Mouse (Mus musculus) lung, embryonic 16.5 days (tissue): ENCODE results near the gene Serpinb9b. TPM values are rescaled to one million over a fixed set of nuclear protein-coding genes. Genes with fewer than 3 reads are reported as not detected.

Source experiments
- ATAC-seq: fragments of 200-750 bp; cut with Nextera tagmentation; 2 replicates; pipeline ENCODE4 v1.8.0; 2017; ENCODE audit warnings: low read depth, mild to moderate bottlenecking, moderate library complexity
- H3K27ac ChIP-seq: fragments of 300-500 bp; sonication (generic); 2 replicates; pipeline ENCODE4 v1.5.1; 2014; ENCODE audit warnings: mild to moderate bottlenecking, control low read depth, low read length
- H3K27me3 ChIP-seq: fragments of 300-500 bp; sonication (generic); 2 replicates; pipeline ENCODE4 v1.6.1; 2014; ENCODE audit warnings: low read depth, low read length, mixed read lengths; ENCODE audit not compliant: control insufficient read depth, insufficient read depth
- H3K36me3 ChIP-seq: fragments of 300-500 bp; sonication (generic); 2 replicates; pipeline ENCODE4 v1.6.1; 2014; ENCODE audit warnings: low read length; ENCODE audit not compliant: control insufficient read depth, insufficient read depth
- H3K4me1 ChIP-seq: fragments of 300-500 bp; sonication (generic); replicated peaks from 2 replicates; pipeline ENCODE4 v1.6.1; 2014; ENCODE audit warnings: low read length, mixed read lengths; ENCODE audit not compliant: control insufficient read depth, insufficient read depth
- H3K4me2 ChIP-seq: fragments of 300-500 bp; sonication (generic); 2 replicates; pipeline ENCODE4 v1.6.1; 2014; ENCODE audit warnings: low read depth, low read length, control low read depth
- H3K4me3 ChIP-seq: fragments of 300-500 bp; sonication (generic); 2 replicates; pipeline ENCODE4 v1.5.1; 2014; ENCODE audit warnings: mild to moderate bottlenecking, low read length, control low read depth
- H3K9ac ChIP-seq: fragments of 300-500 bp; sonication (generic); 2 replicates; pipeline ENCODE4 v1.6.1; 2014; ENCODE audit warnings: low read length, control low read depth
- H3K9me3 ChIP-seq: fragments of 300-500 bp; sonication (generic); 2 replicates; pipeline ENCODE4 v1.6.1; 2016; ENCODE audit warnings: low read length; ENCODE audit not compliant: control insufficient read depth
- WGBS: fragments of 180-500 bp; shearing (Covaris S2); extraction: QIAGEN DNeasy Blood & Tissue Kit; methylation state at CpG from one replicate; pipeline ENCODE4 v1.1.7; 2014; 5-methylcytosine and 5-hydroxymethylcytosine counted together
- polyA plus RNA-seq: library from polyadenylated mRNA; unstranded; fragments of >200 nt; fragmentation: Nextera tagmentation; extraction: Ambion mirVana; gene quantifications from 2 replicates; pipeline ENCODE4 v1.2.1, GENCODE M21; 2015

Serpinb9b gene
- polyA plus RNA-seq, 1 experiment from 2014 or later, result 0.21 TPM

- Histone ChIP-seq H3K9ac (peak overlapping the region; percentile 68), H3K4me1 (peaks cover 7% of the 10 kb centered on the region), H3K4me2 (peak overlapping the region; percentile 53), H3K27ac (peak overlapping the region; percentile 92), H3K4me3 (peak overlapping the region; percentile 43), H3K27me3 (no peaks in the 10 kb centered on the region), H3K36me3 (peaks cover 8% of the 10 kb centered on the region), H3K9me3 (no peaks in the 10 kb centered on the region)
- ATAC-seq, result peak; percentile 97
- WGBS, result 5% methylated on average over 12 of the region's 12 CpGs
These were observed 22.7 kb upstream of the Serpinb9b start for GRCm38 (mm10) chr13:33004414-33005105.

GRCm38 (mm10) chr13:33005501-33006075 lies 21.6 kb upstream of the Serpinb9b start:
- peak overlapping the region; percentile 53 for H3K4me2 ChIP-seq
- peak; percentile 21; the same call in 1 of the 2 replicates for ATAC-seq
- H3K27ac ChIP-seq, result 0 out of 2 replicates have a peak overlapping the region, but pooled peaks have one; percentile 41
- H3K4me1 ChIP-seq, result peaks cover 7% of the 10 kb centered on the region
- peak overlapping the region; percentile 26; the same call in 1 of the 2 replicates for H3K9ac ChIP-seq
- H3K4me3 ChIP-seq, result peak overlapping the region; percentile 43
- no peaks in the 10 kb centered on the region for H3K9me3 ChIP-seq
- H3K36me3 ChIP-seq, result peaks cover 8% of the 10 kb centered on the region
- WGBS, result 59% methylated on average over 2 of the region's 2 CpGs
- H3K27me3 ChIP-seq, result no peaks in the 10 kb centered on the region

- peaks cover 11% of the 10 kb centered on the region for H3K36me3 ChIP-seq
- ATAC-seq, result no peak
- H3K27ac ChIP-seq, result no peak overlapping the region
- H3K4me2 ChIP-seq, result no peak overlapping the region
- peaks cover 7% of the 10 kb centered on the region for H3K4me1 ChIP-seq
- no peaks in the 10 kb centered on the region for H3K27me3 ChIP-seq
- WGBS, result 84% methylated on average over 3 of the region's 3 CpGs
- no peak overlapping the region for H3K9ac ChIP-seq
- no peak overlapping the region for H3K4me3 ChIP-seq
- H3K9me3 ChIP-seq, result no peaks in the 10 kb centered on the region
These were observed 20.7 kb upstream of the Serpinb9b start for GRCm38 (mm10) chr13:33006555-33006954.

DNA sequence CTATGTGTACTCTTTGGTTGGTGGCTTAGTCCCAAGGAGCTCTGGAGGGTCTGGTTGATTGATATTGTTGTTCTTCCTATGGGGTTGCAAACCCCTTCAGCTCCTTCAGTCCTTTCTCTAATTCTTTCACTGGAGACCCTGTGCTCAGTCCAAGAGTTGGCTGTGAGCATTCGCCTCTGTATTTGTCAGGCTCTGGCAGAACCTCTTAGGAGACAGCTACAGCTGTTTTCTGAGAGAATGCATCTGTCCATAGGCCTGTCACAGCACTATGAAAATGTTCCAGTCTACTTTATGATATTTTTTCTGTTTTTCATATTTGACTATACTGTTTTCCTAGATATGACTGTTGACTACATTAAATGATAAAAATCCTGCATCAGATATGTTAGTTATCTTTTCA lies 14.8 kb upstream of the Serpinb9b start:
- no peaks in the 10 kb centered on the region; the same call in 1 of the 2 replicates for H3K9me3 ChIP-seq
- WGBS, result 39% methylated on average over 1 of the region's 1 CpGs
- H3K4me2 ChIP-seq, result no peak overlapping the region
- peak; percentile 92 for ATAC-seq
- peaks cover 3% of the 10 kb centered on the region for H3K4me1 ChIP-seq
- no peaks in the 10 kb centered on the region for H3K27me3 ChIP-seq
- peaks cover 23% of the 10 kb centered on the region for H3K36me3 ChIP-seq
- no peak overlapping the region for H3K9ac ChIP-seq
- H3K4me3 ChIP-seq, result no peak overlapping the region
- H3K27ac ChIP-seq, result no peak overlapping the region

- no peak for ATAC-seq
- no peak overlapping the region for H3K9ac ChIP-seq
- WGBS, result 36% methylated on average over 2 of the region's 2 CpGs
- H3K27ac ChIP-seq, result no peak overlapping the region
- H3K4me1 ChIP-seq, result peaks cover 3% of the 10 kb centered on the region
- no peaks in the 10 kb centered on the region for H3K27me3 ChIP-seq
- peaks cover 20% of the 10 kb centered on the region for H3K36me3 ChIP-seq
- no peaks in the 10 kb centered on the region; the same call in 1 of the 2 replicates for H3K9me3 ChIP-seq
- H3K4me2 ChIP-seq, result no peak overlapping the region
- H3K4me3 ChIP-seq, result no peak overlapping the region
These were observed 13.9 kb upstream of the Serpinb9b start for GRCm38 (mm10) chr13:33013271-33013670.

GRCm38 (mm10) chr13:33022371-33022770 lies 4.8 kb upstream of the Serpinb9b start:
- Histone ChIP-seq H3K4me2 (no peak overlapping the region), H3K9me3 (no peaks in the 10 kb centered on the region), H3K27ac (no peak overlapping the region), H3K4me3 (no peak overlapping the region), H3K36me3 (no peaks in the 10 kb centered on the region), H3K9ac (no peak overlapping the region), H3K4me1 (no peaks in the 10 kb centered on the region), H3K27me3 (no peaks in the 10 kb centered on the region)
- WGBS, result 91% methylated on average over 1 of the region's 1 CpGs
- no peak for ATAC-seq

DNA sequence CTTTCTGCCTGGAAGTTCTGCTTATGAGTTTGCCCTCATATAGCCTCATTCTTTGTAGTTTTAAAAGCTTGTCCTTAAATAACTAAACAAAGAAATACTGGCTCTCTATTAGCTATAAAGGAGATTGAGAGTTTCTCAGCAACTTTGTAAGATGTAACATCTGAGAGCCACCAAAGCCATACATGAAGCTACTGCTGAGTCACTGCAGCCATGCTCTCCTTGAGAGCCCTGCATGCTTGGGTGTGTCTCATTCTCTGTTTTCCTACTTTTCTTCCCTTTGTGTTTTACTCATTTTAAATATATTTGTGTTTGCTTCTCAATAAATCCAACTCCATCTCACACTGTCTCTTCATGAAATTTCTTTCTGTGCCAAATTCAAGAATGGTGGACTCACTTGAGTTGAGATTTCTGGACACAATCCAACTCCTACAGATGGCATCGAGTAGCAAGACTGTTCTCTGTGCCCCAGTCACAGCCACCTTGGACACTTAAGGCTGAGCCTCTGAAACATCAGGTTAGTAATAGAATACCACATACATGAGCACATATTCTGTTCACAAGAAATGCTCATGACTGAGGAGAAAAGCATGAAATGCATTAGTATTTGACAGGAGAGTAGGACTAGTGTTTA lies 674 bp upstream of the Serpinb9b start:
- no peak overlapping the region for H3K4me3 ChIP-seq
- no peak overlapping the region for H3K4me2 ChIP-seq
- no peaks in the 10 kb centered on the region for H3K9me3 ChIP-seq
- H3K27me3 ChIP-seq, result no peaks in the 10 kb centered on the region
- WGBS, result 32% methylated on average over 1 of the region's 1 CpGs
- ATAC-seq, result no peak
- H3K4me1 ChIP-seq, result no peaks in the 10 kb centered on the region
- no peak overlapping the region for H3K27ac ChIP-seq
- H3K36me3 ChIP-seq, result no peaks in the 10 kb centered on the region
- no peak overlapping the region for H3K9ac ChIP-seq

GRCm38 (mm10) chr13:33028146-33028545 lies 930 bp downstream of the Serpinb9b start:
- H3K4me3 ChIP-seq, result no peak overlapping the region
- no peak overlapping the region for H3K4me2 ChIP-seq
- no peak overlapping the region for H3K9ac ChIP-seq
- 21% methylated on average over 2 of the region's 2 CpGs for WGBS
- no peaks in the 10 kb centered on the region for H3K27me3 ChIP-seq
- no peaks in the 10 kb centered on the region for H3K9me3 ChIP-seq
- H3K36me3 ChIP-seq, result no peaks in the 10 kb centered on the region
- no peaks in the 10 kb centered on the region for H3K4me1 ChIP-seq
- no peak overlapping the region for H3K27ac ChIP-seq
- no peak for ATAC-seq

DNA sequence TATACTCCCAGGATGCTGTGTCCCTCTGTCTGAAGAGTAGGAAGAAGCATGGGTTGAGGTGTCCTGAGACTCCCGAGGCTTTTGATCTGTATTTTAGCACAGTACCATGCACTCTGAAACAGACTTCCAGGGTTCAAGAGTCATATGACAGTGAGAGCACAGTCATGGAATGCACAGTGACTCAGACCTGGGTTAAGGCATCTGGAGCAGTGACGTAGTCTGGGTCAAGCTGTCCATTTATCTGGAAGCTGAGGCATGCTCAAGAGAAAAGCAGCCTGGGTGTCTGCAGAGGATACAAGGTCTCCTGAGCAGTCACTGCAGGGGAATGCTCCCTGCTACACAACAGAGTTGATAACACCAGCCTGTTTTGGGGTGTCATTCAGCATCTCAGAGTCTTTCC lies 1.3 kb downstream of the Serpinb9b start:
- H3K4me2 ChIP-seq, result no peak overlapping the region
- 0 out of 2 replicates have a peak, but pooled peaks have one; percentile 20 for ATAC-seq
- WGBS, result 33% methylated on average over 2 of the region's 2 CpGs
- no peaks in the 10 kb centered on the region for H3K36me3 ChIP-seq
- H3K27me3 ChIP-seq, result no peaks in the 10 kb centered on the region
- no peak overlapping the region for H3K4me3 ChIP-seq
- no peaks in the 10 kb centered on the region for H3K4me1 ChIP-seq
- H3K9me3 ChIP-seq, result no peaks in the 10 kb centered on the region
- H3K9ac ChIP-seq, result no peak overlapping the region
- H3K27ac ChIP-seq, result no peak overlapping the region
